Mouse (Mus musculus) cerebellum, adult 2 months (tissue): ENCODE measurements around the gene Ncbp1. TPM values are rescaled to one million over a fixed set of nuclear protein-coding genes. Genes with fewer than 3 reads are reported as not detected.
A peak's percentile ranks its signal among the peaks of the same experiment; 100 is the strongest.

Source experiments
- DNase-seq, 2 experiments: peaks; one replicate each; pipeline ENCODE4 v3.0.0; 2021
- H3K27ac ChIP-seq: fragments of 200-500 bp; 2 replicates; pipeline ENCODE4 v1.5.1; 2012; ENCODE audit warnings: low read length, control low read depth, inconsistent platforms; ENCODE audit not compliant: insufficient read depth
- H3K27me3 ChIP-seq: fragments of 200-500 bp; 2 replicates; pipeline ENCODE4 v1.6.1; 2012; ENCODE audit warnings: inconsistent platforms, mild to moderate bottlenecking, low read length, moderate library complexity; ENCODE audit not compliant: control insufficient read depth, insufficient read depth
- H3K4me1 ChIP-seq: fragments of 200-500 bp; 2 replicates; pipeline ENCODE4 v1.6.1; 2011; ENCODE audit warnings: low read length; ENCODE audit not compliant: control insufficient read depth, insufficient read depth
- H3K4me3 ChIP-seq: fragments of 200-500 bp; replicated peaks from 2 replicates; pipeline ENCODE3; 2011; ENCODE audit warnings: mild to moderate bottlenecking, low read depth, low read length, control low read depth; ENCODE audit not compliant: insufficient read depth
- CTCF ChIP-seq: fragments of 200-500 bp; IDR thresholded peaks from 2 replicates; pipeline ENCODE4 v1.5.1; 2011; ENCODE audit warnings: low read depth, mild to moderate bottlenecking, control low read depth, low read length, moderate library complexity, borderline replicate concordance; ENCODE audit not compliant: insufficient read depth
- POLR2A ChIP-seq: fragments of 200-500 bp; IDR thresholded peaks from 2 replicates; pipeline ENCODE4 v1.6.1; 2011; ENCODE audit warnings: low read length, control low read depth, borderline replicate concordance; ENCODE audit not compliant: insufficient read depth
- WGBS: fragments of 180-500 bp; shearing (Covaris S2); methylation state at CpG from one replicate; pipeline ENCODE4 v1.1.7; 2018; 5-methylcytosine and 5-hydroxymethylcytosine counted together
- polyA plus RNA-seq: library from polyadenylated mRNA; depleted of rRNA; stranded (reverse); fragments of >200 nt; gene quantifications from 2 replicates; pipeline ENCODE4 v1.2.3, GENCODE M21; 2012

The Ncbp1 gene
- polyA plus RNA-seq, 1 experiment = 61.2 TPM

- TF ChIP-seq CTCF = no peak
- no peak for TF ChIP-seq POLR2A
- 37% methylated on average over 9 of the region's 9 CpGs for WGBS
- peaks cover 31% of the 10 kb centered on the region for H3K4me1 ChIP-seq
- DNase-seq = peak; percentile 60 to 75
- H3K27ac ChIP-seq = peak overlapping the region; percentile 58; the same call in 1 of the 2 replicates
- H3K4me3 ChIP-seq = no peak overlapping the region
- no peaks in the 10 kb centered on the region for H3K27me3 ChIP-seq
Observed at GRCm38 (mm10) chr4:46099132-46099531, 39.3 kb upstream of the Ncbp1 start.

DNA sequence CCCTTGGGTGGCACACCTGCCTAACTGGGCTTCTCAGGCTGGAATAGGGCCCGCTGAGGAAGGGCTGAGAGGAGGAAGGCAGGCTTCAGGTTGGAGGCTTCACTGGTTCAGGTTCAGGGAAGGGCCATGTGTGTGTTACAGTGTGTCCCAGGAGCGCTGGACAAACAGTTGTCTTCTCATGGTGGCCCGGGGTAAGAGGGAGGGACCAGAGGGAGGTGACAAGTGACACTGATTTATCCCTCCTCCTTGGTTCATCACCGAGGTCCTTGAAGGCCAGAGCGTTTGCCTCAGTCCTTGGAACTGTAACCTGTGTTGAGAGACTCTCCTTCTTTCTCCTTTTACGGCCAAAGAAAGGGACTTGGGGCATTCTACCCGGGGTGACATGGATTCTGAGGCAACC is 37.9 kb upstream of the Ncbp1 start:
- TF ChIP-seq POLR2A (no peak), CTCF (no peak)
- Histone ChIP-seq H3K27ac (no peak overlapping the region), H3K4me3 (no peak overlapping the region), H3K4me1 (peaks cover 20% of the 10 kb centered on the region), H3K27me3 (no peaks in the 10 kb centered on the region)
- no peak for DNase-seq
- WGBS = 84% methylated on average over 7 of the region's 7 CpGs

GRCm38 (mm10) chr4:46101211-46101711 is 37.2 kb upstream of the Ncbp1 start:
- WGBS = 35% methylated on average over 14 of the region's 14 CpGs
- no peaks in the 10 kb centered on the region for H3K27me3 ChIP-seq
- no peak for TF ChIP-seq POLR2A
- TF ChIP-seq CTCF = no peak
- no peak overlapping the region for H3K27ac ChIP-seq
- H3K4me1 ChIP-seq = peaks cover 18% of the 10 kb centered on the region
- DNase-seq = no peak
- no peak overlapping the region for H3K4me3 ChIP-seq

- WGBS = 75% methylated on average over 10 of the region's 10 CpGs
Observed at GRCm38 (mm10) chr4:46102078-46102769, 36.2 kb upstream of the Ncbp1 start.

DNA sequence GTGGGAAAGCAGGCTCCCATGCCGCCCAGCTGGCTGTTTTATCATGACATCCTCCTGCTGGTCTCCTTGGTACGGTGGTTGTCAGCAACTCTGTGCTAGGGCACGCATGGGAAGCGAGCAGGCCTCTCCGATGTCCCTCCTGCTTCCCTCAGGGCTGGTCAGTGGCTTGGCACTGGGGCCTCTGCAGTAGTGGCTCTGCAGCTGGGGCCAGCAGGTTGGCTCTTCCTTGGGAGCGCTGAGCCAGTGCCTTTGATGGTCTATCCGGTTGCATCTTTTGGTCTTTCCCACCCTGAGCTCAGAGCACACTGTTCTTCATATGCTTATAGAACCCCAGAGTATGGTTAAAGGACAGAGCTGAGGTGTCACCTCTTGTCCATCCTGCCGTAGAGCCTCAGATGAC is 28.3 kb upstream of the Ncbp1 start:
- no peak for TF ChIP-seq POLR2A
- TF ChIP-seq CTCF = no peak
- Histone ChIP-seq H3K27ac (no peak overlapping the region), H3K4me1 (peaks cover 9% of the 10 kb centered on the region; the same call in 1 of the 2 replicates), H3K4me3 (no peak overlapping the region), H3K27me3 (no peaks in the 10 kb centered on the region)
- no peak for DNase-seq
- 67% methylated on average over 8 of the region's 8 CpGs for WGBS

More at GRCm38 (mm10) chr4:46102078-46102769, 36.2 kb upstream of the Ncbp1 start:
- H3K27me3 ChIP-seq = no peaks in the 10 kb centered on the region
- no peak for DNase-seq
- H3K4me1 ChIP-seq = peaks cover 18% of the 10 kb centered on the region
- TF ChIP-seq POLR2A = no peak
- no peak for TF ChIP-seq CTCF
- H3K4me3 ChIP-seq = no peak overlapping the region
- no peak overlapping the region for H3K27ac ChIP-seq

DNA sequence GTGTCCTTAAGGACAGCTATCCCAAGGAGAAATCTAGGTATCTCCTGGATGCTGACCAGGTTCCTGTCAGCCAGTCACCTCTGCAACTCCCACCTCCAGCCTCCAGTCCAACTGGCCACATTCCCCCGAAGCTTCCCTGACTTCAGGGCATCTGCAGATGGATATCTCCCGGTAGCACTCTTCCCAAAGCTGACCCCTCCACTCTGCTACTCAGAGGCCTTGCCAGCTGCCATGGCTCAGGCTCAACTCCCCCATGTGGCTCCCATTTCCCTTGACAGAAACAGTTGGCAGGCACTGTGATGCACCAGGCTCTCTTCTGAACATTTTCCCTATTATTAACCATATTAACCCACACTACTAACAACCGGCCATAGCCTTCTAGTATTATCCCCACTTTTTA is 27.1 kb upstream of the Ncbp1 start:
- Histone ChIP-seq H3K4me1 (peaks cover 18% of the 10 kb centered on the region), H3K4me3 (no peak overlapping the region), H3K27ac (no peak overlapping the region), H3K27me3 (no peaks in the 10 kb centered on the region)
- peak; percentile 63 to 70 for DNase-seq
- WGBS = 0% methylated on average over 3 of the region's 3 CpGs
- TF ChIP-seq CTCF = no peak
- no peak for TF ChIP-seq POLR2A

DNA sequence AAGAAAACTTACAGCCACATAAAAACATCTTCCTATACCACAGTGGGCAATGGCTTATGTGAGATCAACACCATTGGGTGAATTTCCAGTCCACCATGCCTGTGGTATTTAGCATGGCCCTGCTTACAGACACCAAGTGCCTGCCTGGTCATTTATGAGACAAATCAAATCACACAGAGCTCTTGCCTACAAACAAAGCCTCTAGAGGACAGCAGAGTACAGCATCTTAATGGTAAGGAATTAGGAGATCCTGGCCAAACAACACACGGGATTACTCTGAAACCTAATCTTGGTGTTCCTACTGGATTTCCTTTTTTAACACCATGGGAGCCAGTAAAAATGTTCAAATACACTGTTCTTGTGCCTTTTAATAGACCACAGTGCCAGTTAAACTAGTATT is 23.1 kb upstream of the Ncbp1 start:
- H3K4me3 ChIP-seq = no peak overlapping the region
- H3K4me1 ChIP-seq = peaks cover 28% of the 10 kb centered on the region
- 39% methylated on average over 1 of the region's 1 CpGs for WGBS
- no peak for TF ChIP-seq CTCF
- TF ChIP-seq POLR2A = no peak
- no peaks in the 10 kb centered on the region for H3K27me3 ChIP-seq
- DNase-seq = no peak
- no peak overlapping the region for H3K27ac ChIP-seq

GRCm38 (mm10) chr4:46116544-46117175 is 21.8 kb upstream of the Ncbp1 start:
- Histone ChIP-seq H3K27ac (peak overlapping the region; percentile 48), H3K27me3 (no peaks in the 10 kb centered on the region), H3K4me3 (no peak overlapping the region), H3K4me1 (peaks cover 24% of the 10 kb centered on the region)
- 23% methylated on average over 10 of the region's 10 CpGs for WGBS
- TF ChIP-seq CTCF = no peak
- no peak for TF ChIP-seq POLR2A
- peak; percentile 84 to 91 for DNase-seq
